Mouse (Mus musculus) layer of hippocampus, adult 2 months (tissue): ENCODE results near the gene Dlg2. TPM values are rescaled to one million over a fixed set of nuclear protein-coding genes. Genes with fewer than 3 reads are reported as not detected.

Source experiments
- DNase-seq, 2 experiments: peaks; one replicate each; pipeline ENCODE4 v3.0.0; 2022; ENCODE audit warnings: low spot score in 2 of 2
- H3K27ac ChIP-seq: fragments of 200-600 bp; 2 replicates; pipeline ENCODE4 v1.8.1; 2022
- H3K4me3 ChIP-seq: fragments of 200-600 bp; 2 replicates; pipeline ENCODE4 v1.8.1; 2022; ENCODE audit warnings: mild to moderate bottlenecking
- CTCF ChIP-seq: fragments of 200-600 bp; conservative IDR thresholded peaks from 2 replicates; pipeline ENCODE4 v1.8.1; 2022; ENCODE audit warnings: antibody characterized with exemption, mild to moderate bottlenecking, moderate library complexity
- total RNA-seq, 2 experiments: library from RNA; stranded (reverse); gene quantifications; 2 replicates each; pipeline ENCODE4 v1.2.3; 2021

Gene Dlg2
- total RNA-seq, 2 experiments from 2014 or later: 248 to 256 TPM

- DNase-seq: peak; percentile 71 to 73
- peak overlapping the region; percentile 80 for H3K27ac ChIP-seq
- no peak overlapping the region for H3K4me3 ChIP-seq
- peak; percentile 96; the same call in 1 of the 2 replicates for TF ChIP-seq CTCF
These were observed 750.0 kb downstream of the Dlg2 start for GRCm38 (mm10) chr7:91226442-91226841.

DNA sequence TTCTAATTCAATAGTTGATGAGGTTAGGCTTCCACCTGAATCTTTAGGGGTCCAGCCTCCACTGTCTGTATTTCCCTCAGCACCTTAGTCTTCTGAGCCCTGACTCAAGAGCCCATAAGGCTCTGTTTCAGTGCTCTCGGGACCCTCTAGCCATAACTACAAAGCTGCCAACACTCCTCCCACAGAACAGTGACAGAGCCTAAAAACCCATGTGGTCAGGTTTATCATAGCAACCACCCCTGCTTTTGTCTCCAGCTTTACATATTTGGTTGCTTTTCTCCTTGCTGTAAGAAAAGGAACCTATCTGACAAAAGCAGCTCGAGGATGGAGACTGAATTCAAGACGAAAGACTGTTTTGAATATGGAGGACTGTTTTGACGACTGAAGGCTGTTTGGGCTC, 765.2 kb downstream of the Dlg2 start:
- Histone ChIP-seq H3K4me3 (no peak overlapping the region), H3K27ac (peak overlapping the region; percentile 76)
- peak in 1 of 2 experiments; percentile 38 for DNase-seq
- peak; percentile 44 for TF ChIP-seq CTCF

- H3K27ac ChIP-seq: peak overlapping the region; percentile 92
- TF ChIP-seq CTCF: no peak
These were observed 785.2 kb downstream of the Dlg2 start for GRCm38 (mm10) chr7:91261672-91262030.

DNA sequence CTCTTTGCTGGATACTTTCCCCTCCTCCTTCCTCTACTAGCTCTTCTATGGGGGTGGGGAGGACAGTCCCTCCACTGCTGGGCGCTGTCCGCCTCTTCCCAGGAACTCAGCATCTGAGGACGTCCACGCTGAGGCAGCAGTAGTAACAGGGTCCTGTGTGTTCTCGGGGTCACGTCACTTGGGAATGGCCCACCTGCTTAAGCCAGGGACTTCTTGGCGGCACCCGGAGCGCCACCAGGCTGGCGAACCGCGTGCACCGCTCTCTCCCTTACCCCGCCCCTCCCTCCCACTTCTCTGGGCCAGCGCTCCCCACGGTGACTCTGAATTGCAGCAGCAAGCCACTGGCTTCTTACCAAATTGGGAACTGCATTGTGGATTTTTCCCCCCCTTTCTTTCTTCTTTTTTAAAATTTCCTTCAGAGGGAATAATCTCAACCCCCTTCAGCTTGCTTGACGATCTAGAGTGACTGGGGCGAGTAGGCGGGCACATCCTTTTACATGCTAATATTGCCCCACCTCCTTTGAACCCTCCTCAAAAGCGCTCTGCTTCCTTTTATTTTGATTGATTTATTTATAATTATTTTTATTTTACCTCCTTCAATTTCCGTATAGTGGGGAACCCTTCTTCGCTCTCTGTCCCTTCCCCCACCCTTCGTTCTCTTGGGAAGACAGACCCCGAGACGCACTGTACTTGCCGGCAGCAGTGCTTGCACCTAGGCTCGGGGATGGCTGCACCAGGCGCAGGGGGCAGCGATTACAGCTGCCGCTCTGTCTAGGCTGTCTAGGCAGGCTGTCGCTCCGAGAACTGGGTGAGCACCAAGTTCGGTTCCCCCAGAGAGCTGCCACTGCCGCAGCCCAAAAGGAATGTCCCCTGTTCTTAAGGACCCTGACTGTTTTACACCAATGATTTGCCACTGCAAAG, 785.8 kb downstream of the Dlg2 start:
- TF ChIP-seq CTCF: peak; percentile 32
- peak; percentile 38 to 45 for DNase-seq
- Histone ChIP-seq H3K27ac (peak overlapping the region; percentile 92), H3K4me3 (peak overlapping the region; percentile 70)

More at GRCm38 (mm10) chr7:91261672-91262030, 785.2 kb downstream of the Dlg2 start:
- peak overlapping the region; percentile 70 for H3K4me3 ChIP-seq
- DNase-seq: no peak

DNA sequence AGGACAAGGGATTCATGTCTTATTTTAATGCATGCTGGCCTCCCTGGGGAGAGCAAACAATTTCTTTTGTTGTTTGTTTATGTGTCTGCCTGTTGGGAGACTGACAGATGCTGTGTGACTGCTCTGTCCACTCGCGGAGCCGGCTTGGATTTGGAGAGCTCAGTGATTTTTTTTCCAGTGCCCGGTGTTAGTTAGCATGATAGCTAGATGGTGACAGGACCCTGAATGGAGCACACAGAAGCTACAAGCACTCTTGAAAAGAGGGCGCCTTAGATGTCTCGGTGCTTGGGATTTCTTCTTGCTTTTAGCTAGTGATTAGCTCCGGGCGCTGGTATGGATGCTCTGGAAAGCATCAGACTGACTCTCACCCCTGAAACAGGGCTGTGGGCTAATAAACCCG, 786.5 kb downstream of the Dlg2 start:
- TF ChIP-seq CTCF: no peak
- no peak for DNase-seq
- Histone ChIP-seq H3K4me3 (peak overlapping the region; percentile 70), H3K27ac (peak overlapping the region; percentile 92)

- Histone ChIP-seq H3K4me3 (no peak overlapping the region), H3K27ac (no peak overlapping the region)
- TF ChIP-seq CTCF: no peak
- no peak for DNase-seq
These were observed 791.3 kb downstream of the Dlg2 start for GRCm38 (mm10) chr7:91267764-91268163.

- peak overlapping the region; percentile 76 for H3K27ac ChIP-seq
- TF ChIP-seq CTCF: no peak
- H3K4me3 ChIP-seq: no peak overlapping the region
- peak in 1 of 2 experiments; percentile 30 for DNase-seq
These were observed 807.7 kb downstream of the Dlg2 start for GRCm38 (mm10) chr7:91284167-91284566.

GRCm38 (mm10) chr7:91288324-91288723, 811.9 kb downstream of the Dlg2 start:
- Histone ChIP-seq H3K27ac (no peak overlapping the region), H3K4me3 (no peak overlapping the region)
- TF ChIP-seq CTCF: no peak
- no peak for DNase-seq

- TF ChIP-seq CTCF: no peak
- peak; percentile 26 to 58 for DNase-seq
- Histone ChIP-seq H3K27ac (peak overlapping the region; percentile 82), H3K4me3 (no peak overlapping the region)
These were observed 819.7 kb downstream of the Dlg2 start for GRCm38 (mm10) chr7:91296127-91296526.

- Histone ChIP-seq H3K4me3 (no peak overlapping the region), H3K27ac (no peak overlapping the region)
- no peak for DNase-seq
- no peak for TF ChIP-seq CTCF
These were observed 834.7 kb downstream of the Dlg2 start for GRCm38 (mm10) chr7:91311177-91311576.

- TF ChIP-seq CTCF: no peak
- DNase-seq: no peak
- H3K4me3 ChIP-seq: no peak overlapping the region
- peak overlapping the region; percentile 51; the same call in 1 of the 2 replicates for H3K27ac ChIP-seq
These were observed 868.6 kb downstream of the Dlg2 start for GRCm38 (mm10) chr7:91345073-91345472.

GRCm38 (mm10) chr7:91369821-91370321, 893.4 kb downstream of the Dlg2 start:
- no peak overlapping the region; the same call in 1 of the 2 replicates for H3K4me3 ChIP-seq
- H3K27ac ChIP-seq: peak overlapping the region; percentile 77
- DNase-seq: peak; percentile 18 to 41
- TF ChIP-seq CTCF: no peak

DNA sequence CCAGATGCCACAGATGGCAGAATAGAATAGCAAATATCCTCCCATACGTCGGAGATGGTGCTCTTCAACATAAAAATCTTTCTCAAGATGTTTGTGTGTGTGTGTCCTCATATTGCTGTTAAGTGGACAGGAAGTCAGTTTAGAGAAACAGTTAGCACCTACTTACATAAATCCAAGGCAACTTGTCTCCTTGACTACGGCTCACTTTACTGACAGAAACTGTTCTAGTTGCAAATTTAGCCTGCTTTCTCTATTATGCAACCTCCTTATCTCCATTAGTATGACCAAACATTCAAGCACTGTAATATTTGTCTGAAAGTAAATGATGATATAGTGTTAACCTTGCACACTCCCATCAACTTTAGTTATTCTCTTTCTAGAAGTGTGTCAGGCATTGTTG, 905.8 kb downstream of the Dlg2 start:
- no peak for TF ChIP-seq CTCF
- DNase-seq: no peak
- H3K4me3 ChIP-seq: no peak overlapping the region
- H3K27ac ChIP-seq: peak overlapping the region; percentile 61
